Mouse (Mus musculus): Measurements from ENCODE around the gene Aadac. TPM values are rescaled to one million over a fixed set of nuclear protein-coding genes. Genes with fewer than 3 reads are reported as not detected.

Aadac gene
- 0.14 and 0.29 TPM in 2 replicates for polyA plus RNA-seq (2012; rRNA removed; ENCODE audit: low replicate concordance)

GRCm38 (mm10) chr3:60025417-60025816 lies at the start of gene Aadac:
Aadac (plus strand) TSS chr3:60025717.

GRCm38 (mm10) chr3:60006443-60006842 lies 19.1 kb upstream of the Aadac start, which contains the start of gene Aadacl2:
Aadacl2 (plus strand) TSS chr3:60006743.

GRCm38 (mm10) chr3:60081648-60082047 lies 56.1 kb downstream of the Aadac start, which contains the start of gene Sucnr1:
Sucnr1 (plus strand) TSS chr3:60081869.

Other genes with a start within 250 kb of the Aadac start
- gene Gm8298, start 164.7 kb upstream of the Aadac start, polyA plus RNA-seq (2012; rRNA removed; ENCODE audit: low replicate concordance), result not detected in 2 replicates
- gene C130079G13Rik, start 100.5 kb upstream of the Aadac start, polyA plus RNA-seq (2012; rRNA removed; ENCODE audit: low replicate concordance), result 0.04 TPM in 1 of 2 replicates, not detected in the other
- 0.07 TPM in 1 of 2 replicates, not detected in the other for gene Aadacl2, start 19.0 kb upstream of the Aadac start, polyA plus RNA-seq (2012; rRNA removed; ENCODE audit: low replicate concordance)
- 15.8 and 93.4 TPM in 2 replicates for gene Sucnr1, start 56.2 kb downstream of the Aadac start, polyA plus RNA-seq (2012; rRNA removed; ENCODE audit: low replicate concordance)

Measured in subcutaneous adipose tissue, adult 2 months (tissue).